Mouse (Mus musculus) cerebellum, adult 2 months (tissue): ENCODE data around the gene Daglb. TPM values are rescaled to one million over a fixed set of nuclear protein-coding genes. Genes with fewer than 3 reads are reported as not detected.

Experiments
- DNase-seq, 2 experiments: peaks; one replicate each; pipeline ENCODE4 v3.0.0; 2021
- H3K27ac ChIP-seq: fragments of 200-500 bp; 2 replicates; pipeline ENCODE4 v1.5.1; 2012; ENCODE audit warnings: low read length, control low read depth, inconsistent platforms; ENCODE audit not compliant: insufficient read depth
- H3K27me3 ChIP-seq: fragments of 200-500 bp; 2 replicates; pipeline ENCODE4 v1.6.1; 2012; ENCODE audit warnings: inconsistent platforms, mild to moderate bottlenecking, low read length, moderate library complexity; ENCODE audit not compliant: control insufficient read depth, insufficient read depth
- H3K4me1 ChIP-seq: fragments of 200-500 bp; 2 replicates; pipeline ENCODE4 v1.6.1; 2011; ENCODE audit warnings: low read length; ENCODE audit not compliant: control insufficient read depth, insufficient read depth
- H3K4me3 ChIP-seq: fragments of 200-500 bp; replicated peaks from 2 replicates; pipeline ENCODE3; 2011; ENCODE audit warnings: mild to moderate bottlenecking, low read depth, low read length, control low read depth; ENCODE audit not compliant: insufficient read depth
- CTCF ChIP-seq: fragments of 200-500 bp; IDR thresholded peaks from 2 replicates; pipeline ENCODE4 v1.5.1; 2011; ENCODE audit warnings: low read depth, mild to moderate bottlenecking, control low read depth, low read length, moderate library complexity, borderline replicate concordance; ENCODE audit not compliant: insufficient read depth
- POLR2A ChIP-seq: fragments of 200-500 bp; IDR thresholded peaks from 2 replicates; pipeline ENCODE4 v1.6.1; 2011; ENCODE audit warnings: low read length, control low read depth, borderline replicate concordance; ENCODE audit not compliant: insufficient read depth
- WGBS: fragments of 180-500 bp; shearing (Covaris S2); methylation state at CpG from one replicate; pipeline ENCODE4 v1.1.7; 2018; 5-methylcytosine and 5-hydroxymethylcytosine counted together
- polyA plus RNA-seq: library from polyadenylated mRNA; depleted of rRNA; stranded (reverse); fragments of >200 nt; gene quantifications from 2 replicates; pipeline ENCODE4 v1.2.3, GENCODE M21; 2012; rRNA removed

Daglb gene
- polyA plus RNA-seq = 27.8 and 30.4 TPM in 2 replicates

DNA sequence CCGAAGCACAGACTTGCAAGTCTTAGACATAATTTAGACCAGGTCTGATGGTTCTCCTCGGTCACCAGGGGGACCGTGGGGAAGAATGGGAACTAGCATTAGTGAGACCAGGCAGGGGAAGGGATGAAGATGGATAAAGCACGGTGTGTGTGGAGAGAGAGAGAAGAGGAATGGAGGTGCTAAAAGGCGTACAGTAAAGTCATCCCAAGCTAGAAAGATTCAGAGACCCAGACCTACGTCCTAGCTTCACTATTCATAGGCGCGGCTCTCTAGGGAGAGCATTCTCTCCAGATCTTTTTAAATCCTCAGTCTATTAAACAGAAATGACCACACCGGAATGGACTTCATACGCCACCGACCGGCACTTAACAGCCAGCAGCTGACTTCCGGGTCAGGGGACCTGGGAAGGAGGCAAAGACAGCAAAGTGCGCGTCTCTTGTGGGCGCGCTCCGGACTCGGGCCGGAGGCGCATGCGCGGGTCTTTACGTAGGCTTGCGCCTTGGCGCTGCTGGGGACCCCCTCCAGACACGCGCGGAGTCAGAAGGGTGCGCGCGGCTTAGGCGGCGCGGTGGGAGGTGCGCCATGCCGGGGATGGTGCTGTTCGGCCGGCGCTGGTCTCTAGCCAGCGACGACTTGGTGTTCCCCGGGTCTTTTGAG lies at the start of gene Daglb:
Gene Daglb, plus strand, starts transcription at position 485 of the 657 bp plus-strand sequence.
- peak; percentile 91 to 92 for DNase-seq
- peak within 1 kb of the TSS; percentile 75 for H3K4me3 ChIP-seq
- no peaks in the 10 kb centered on the region for H3K27me3 ChIP-seq
- TF ChIP-seq CTCF = no peak
- peak; percentile 96 for TF ChIP-seq POLR2A
- 1% methylated on average over 43 of the region's 43 CpGs for WGBS
- H3K27ac ChIP-seq = peak within 1 kb of the TSS; percentile 60
- H3K4me1 ChIP-seq = peaks cover 4% of the 10 kb centered on the region; the same call in 1 of the 2 replicates

- Histone ChIP-seq H3K4me3 (no peak overlapping the region), H3K4me1 (no peaks in the 10 kb centered on the region), H3K27me3 (no peaks in the 10 kb centered on the region), H3K27ac (no peak overlapping the region)
- 80% methylated on average over 4 of the region's 4 CpGs for WGBS
- TF ChIP-seq POLR2A = no peak
- TF ChIP-seq CTCF = no peak
- no peak for DNase-seq
Observed at GRCm38 (mm10) chr5:143421484-143421883, 42.9 kb upstream of the Daglb start.

DNA sequence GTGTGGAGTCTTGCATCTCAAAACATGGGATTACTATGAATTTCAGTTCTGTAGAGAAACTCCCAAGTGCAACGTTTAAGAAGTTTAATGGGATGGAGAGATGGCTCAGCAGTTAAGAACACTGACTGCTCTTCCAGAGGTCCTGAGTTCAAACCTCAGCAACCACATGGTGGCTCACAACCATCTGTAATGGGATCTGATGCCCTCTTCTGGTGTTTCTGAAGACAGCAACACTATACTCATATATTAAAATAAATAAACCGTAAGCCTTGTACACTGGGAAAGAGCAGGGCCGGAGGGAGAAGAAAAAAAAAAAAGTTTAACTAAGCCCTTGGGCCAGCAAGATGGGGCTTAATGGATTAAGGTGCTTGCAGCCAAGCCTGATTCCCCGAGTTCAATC lies 41.4 kb upstream of the Daglb start:
- Histone ChIP-seq H3K27ac (no peak overlapping the region), H3K27me3 (no peaks in the 10 kb centered on the region), H3K4me1 (no peaks in the 10 kb centered on the region), H3K4me3 (no peak overlapping the region)
- TF ChIP-seq CTCF = no peak
- no peak for TF ChIP-seq POLR2A
- 80% methylated on average over 4 of the region's 4 CpGs for WGBS
- DNase-seq = no peak

DNA sequence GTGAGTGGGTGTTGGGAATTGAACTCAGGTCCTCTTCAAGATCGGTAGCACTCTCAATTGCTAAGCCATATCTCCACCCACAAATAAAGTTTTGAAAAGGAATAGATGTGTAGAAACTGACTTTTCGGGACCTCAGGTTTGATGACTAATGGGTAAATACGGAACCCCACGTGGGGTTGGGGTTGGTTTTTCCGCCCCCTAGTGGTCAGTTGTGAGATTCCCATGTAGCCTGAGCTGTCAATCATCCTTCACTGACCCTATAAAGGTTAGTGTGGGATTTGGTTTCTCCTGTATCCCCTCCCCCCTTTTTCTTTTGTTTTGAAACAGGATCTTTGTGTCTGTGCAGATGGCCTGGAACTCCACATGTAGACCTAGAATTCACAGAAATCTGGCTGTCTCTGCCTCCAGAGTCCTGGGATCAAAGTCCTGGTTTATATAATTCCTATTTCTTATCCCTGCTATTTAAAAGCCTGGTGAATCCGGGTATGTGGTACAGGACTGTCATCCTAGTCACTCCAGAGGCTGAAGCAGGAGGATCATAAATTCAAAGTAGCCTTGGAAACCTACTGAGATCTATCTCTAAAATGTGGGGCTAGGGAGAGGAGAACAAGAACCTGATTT lies 40.4 kb upstream of the Daglb start:
- Histone ChIP-seq H3K27ac (no peak overlapping the region), H3K4me1 (no peaks in the 10 kb centered on the region), H3K27me3 (no peaks in the 10 kb centered on the region), H3K4me3 (no peak overlapping the region)
- peak; percentile 52 to 61 for DNase-seq
- WGBS = 15% methylated on average over 6 of the region's 6 CpGs
- TF ChIP-seq CTCF = peak; percentile 88
- no peak for TF ChIP-seq POLR2A

- Histone ChIP-seq H3K4me3 (no peak overlapping the region), H3K27me3 (no peaks in the 10 kb centered on the region), H3K4me1 (no peaks in the 10 kb centered on the region), H3K27ac (no peak overlapping the region)
- TF ChIP-seq CTCF = peak; percentile 85
- TF ChIP-seq POLR2A = no peak
- peak; percentile 34 to 55 for DNase-seq
- WGBS = 10% methylated on average over 4 of the region's 4 CpGs
Observed at GRCm38 (mm10) chr5:143434421-143434820, 30.0 kb upstream of the Daglb start.

DNA sequence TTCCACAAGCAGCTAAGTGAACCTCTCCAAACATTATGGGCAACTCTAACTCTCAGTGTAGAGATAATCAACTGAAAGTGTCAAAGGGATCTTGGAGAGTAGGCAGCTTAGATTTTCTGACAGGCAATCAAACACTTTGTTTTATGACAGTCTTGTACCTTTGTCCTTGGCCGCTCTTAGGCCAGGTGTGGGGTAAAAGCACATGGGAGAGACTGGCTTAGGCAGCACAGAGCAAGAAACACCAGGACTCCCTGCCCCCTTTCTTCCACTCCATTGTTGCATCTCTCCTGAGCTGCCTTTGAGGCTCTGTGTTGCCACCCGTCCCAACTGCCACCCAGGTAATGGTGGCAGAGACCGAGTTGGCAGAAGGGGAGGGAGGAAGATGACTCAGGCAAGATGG lies 23.1 kb upstream of the Daglb start:
- 77% methylated on average over 3 of the region's 3 CpGs for WGBS
- Histone ChIP-seq H3K4me3 (no peak overlapping the region), H3K27ac (no peak overlapping the region), H3K27me3 (no peaks in the 10 kb centered on the region), H3K4me1 (no peaks in the 10 kb centered on the region)
- no peak for DNase-seq
- no peak for TF ChIP-seq CTCF
- TF ChIP-seq POLR2A = no peak

DNA sequence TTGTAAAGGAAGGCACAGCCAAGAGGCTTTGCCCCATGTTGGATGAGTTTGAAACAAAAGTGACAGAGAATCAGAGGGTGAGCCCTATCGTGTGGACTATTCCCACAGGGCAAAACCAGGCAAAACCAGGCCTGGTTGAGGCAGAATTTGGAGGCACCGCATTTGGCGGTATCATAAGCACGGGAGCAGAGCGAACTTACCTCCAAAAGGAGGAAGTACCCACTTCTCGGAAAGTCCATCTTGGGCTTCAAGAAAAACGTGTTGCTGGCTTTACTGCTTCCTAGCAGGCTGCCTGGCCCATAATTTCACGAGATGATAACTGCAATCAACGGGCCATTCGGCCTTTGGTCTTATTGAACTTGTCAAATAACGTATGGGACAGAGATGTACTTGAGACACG lies 22.6 kb upstream of the Daglb start:
- H3K27ac ChIP-seq = no peak overlapping the region
- H3K4me3 ChIP-seq = no peak overlapping the region
- TF ChIP-seq POLR2A = no peak
- TF ChIP-seq CTCF = no peak
- H3K4me1 ChIP-seq = no peaks in the 10 kb centered on the region
- H3K27me3 ChIP-seq = no peaks in the 10 kb centered on the region
- 84% methylated on average over 12 of the region's 12 CpGs for WGBS
- no peak for DNase-seq

GRCm38 (mm10) chr5:143463671-143464070 lies 713 bp upstream of the Daglb start:
- H3K4me3 ChIP-seq = peak overlapping the region; percentile 75
- peak overlapping the region; percentile 60 for H3K27ac ChIP-seq
- no peaks in the 10 kb centered on the region for H3K27me3 ChIP-seq
- no peak for DNase-seq
- TF ChIP-seq CTCF (no peak), POLR2A (no peak)
- 81% methylated on average over 11 of the region's 11 CpGs for WGBS
- peaks cover 4% of the 10 kb centered on the region; the same call in 1 of the 2 replicates for H3K4me1 ChIP-seq
